Mouse (Mus musculus) macrophage (primary cell): ENCODE measurements at regions not wholly inside any gene's neighbourhood (a gene's known extent, or its start where the extent isn't known, plus 50 kb on each side); places are given as distances from the start of the nearest gene placed in this dataset.

ENCODE experiments used
- H3K27ac ChIP-seq: fragments of 350-480 bp; formaldehyde crosslinking; 2 replicates; pipeline ENCODE4 v1.9.0; 2021
- H3K36me3 ChIP-seq: fragments of 350-480 bp; formaldehyde crosslinking; 2 replicates; pipeline ENCODE4 v1.9.0; 2021; ENCODE audit errors: inconsistent target
- H3K4me3 ChIP-seq: fragments of 350-480 bp; formaldehyde crosslinking; 2 replicates; pipeline ENCODE4 v1.9.0; 2021; ENCODE audit errors: inconsistent target
- H3K79me2 ChIP-seq: fragments of 350-480 bp; formaldehyde crosslinking; 2 replicates; pipeline ENCODE4 v1.9.0; 2021; ENCODE audit errors: inconsistent target
- WGBS: methylation state at CpG from one replicate; pipeline ENCODE4 v1.1.7; 2026; ENCODE audit warnings: inconsistent platforms; ENCODE audit not compliant: missing documents; 5-methylcytosine and 5-hydroxymethylcytosine counted together

DNA sequence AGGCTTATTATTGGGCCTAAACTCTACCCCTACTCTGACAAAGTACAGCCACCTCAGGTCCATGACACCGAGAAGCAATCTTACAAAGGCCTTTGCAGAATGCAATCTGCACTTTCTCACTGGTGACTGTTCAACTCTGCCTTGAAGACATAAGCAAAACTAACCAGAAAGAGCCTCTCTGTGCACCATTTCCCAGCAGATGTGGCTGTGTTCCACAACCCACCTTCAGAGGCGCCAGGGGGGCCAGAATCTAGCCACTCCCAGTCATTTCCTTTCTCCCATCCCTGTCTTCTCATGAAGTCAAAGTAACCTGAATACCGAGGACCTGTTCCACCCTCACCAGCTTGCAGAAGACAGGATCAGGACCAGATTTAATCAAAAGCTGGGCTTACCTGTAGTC lies 250.3 kb upstream of the Acvr2a start:
- no peak overlapping the region for H3K27ac ChIP-seq
- WGBS, result 83% methylated on average over 3 of the region's 3 CpGs
- no peaks in the 10 kb centered on the region for H3K36me3 ChIP-seq
- no peak overlapping the region for H3K4me3 ChIP-seq
- no peaks in the 10 kb centered on the region for H3K79me2 ChIP-seq

DNA sequence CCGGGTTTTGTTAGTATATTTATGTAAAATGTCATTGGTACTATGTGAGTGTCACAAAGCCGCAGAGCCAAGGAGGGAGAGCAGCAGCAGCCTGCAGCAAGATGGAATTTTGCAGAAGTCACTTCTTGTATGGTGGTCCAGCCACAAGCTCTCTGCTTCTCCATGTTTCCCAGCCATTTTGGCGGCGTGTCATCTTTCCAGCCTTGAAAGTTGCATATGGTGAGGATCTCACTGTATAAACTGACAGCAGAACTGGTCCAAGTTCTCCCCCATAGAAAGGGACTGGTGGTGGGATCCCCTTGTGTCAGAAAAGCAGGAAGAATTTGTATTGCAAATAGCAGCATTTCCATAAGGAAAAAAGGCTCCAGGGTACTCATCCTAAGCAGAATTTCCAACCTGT lies 249.7 kb upstream of the Acvr2a start:
- H3K79me2 ChIP-seq, result no peaks in the 10 kb centered on the region
- 93% methylated on average over 4 of the region's 4 CpGs for WGBS
- no peaks in the 10 kb centered on the region for H3K36me3 ChIP-seq
- no peak overlapping the region for H3K27ac ChIP-seq
- H3K4me3 ChIP-seq, result no peak overlapping the region

DNA sequence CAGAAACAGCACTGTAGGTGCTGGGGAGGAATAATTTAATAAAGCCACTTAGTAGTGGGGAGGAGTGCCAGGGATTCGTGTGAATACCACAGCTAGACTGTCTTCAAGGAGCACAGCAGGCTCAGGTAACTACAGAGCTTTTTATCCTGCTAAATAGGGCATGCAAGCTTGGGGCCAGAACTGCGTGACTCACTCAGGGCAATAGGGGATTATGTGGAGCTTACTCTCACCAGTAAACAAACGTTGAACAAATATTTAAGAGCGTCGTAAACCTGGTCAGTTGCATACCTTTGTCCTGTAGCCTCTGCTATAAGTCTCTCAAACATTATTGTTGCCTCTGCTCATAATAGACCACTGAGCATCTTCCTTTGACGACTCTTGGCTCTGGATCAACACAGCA lies 246.0 kb upstream of the Acvr2a start:
- no peak overlapping the region for H3K4me3 ChIP-seq
- no peak overlapping the region for H3K27ac ChIP-seq
- no peaks in the 10 kb centered on the region for H3K79me2 ChIP-seq
- H3K36me3 ChIP-seq, result no peaks in the 10 kb centered on the region
- 86% methylated on average over 6 of the region's 6 CpGs for WGBS

DNA sequence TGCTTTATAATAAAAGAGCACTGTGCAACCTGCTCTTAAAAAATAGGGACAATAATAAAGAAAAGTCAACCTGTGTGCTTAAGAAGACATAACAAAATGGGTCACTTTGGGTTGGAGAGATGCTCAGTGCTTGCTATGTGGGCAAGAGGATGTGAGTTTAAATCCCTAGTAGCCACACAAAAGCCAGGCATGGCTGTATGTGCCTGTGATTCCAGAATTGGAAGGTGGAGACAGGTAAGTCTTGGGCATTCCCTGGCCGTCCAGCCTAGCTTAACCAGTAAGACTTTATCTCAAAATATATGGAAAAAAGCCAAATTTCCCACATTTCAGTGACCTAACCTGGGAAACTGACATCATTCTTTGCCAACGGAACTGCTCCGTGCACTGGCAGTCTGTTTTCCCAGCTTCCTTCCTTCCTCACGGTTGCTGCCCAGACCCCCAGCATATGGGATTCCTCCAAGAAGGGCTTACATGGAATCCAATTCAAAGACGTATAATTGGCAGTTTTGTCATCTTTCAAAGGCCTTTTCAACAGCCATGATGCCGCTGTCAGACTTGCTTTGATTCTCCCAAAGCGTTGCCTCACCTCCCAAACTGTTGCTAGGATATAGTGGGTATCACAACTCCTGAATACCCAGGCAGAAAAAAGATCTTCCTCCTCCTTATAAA lies 227.6 kb upstream of the Acvr2a start:
- Histone ChIP-seq H3K36me3 (no peaks in the 10 kb centered on the region), H3K4me3 (no peak overlapping the region), H3K79me2 (no peaks in the 10 kb centered on the region), H3K27ac (no peak overlapping the region)
- WGBS, result 94% methylated on average over 6 of the region's 7 CpGs

DNA sequence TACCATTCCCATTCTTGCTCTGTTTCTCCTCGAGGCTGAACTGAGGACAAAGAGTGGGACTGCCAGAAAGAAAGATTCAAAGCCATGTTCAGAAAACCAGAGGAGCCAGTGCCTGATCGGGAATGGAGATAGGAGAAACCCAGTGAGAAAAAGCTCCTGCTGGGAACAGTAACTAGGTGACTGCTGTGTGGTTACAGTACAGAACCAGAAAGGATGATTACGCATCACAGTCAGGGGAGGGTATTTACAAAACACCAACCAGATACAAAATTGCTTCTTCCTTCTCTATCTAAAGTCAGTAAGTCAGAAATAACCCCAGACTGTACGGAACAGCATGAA lies 227.1 kb upstream of the Acvr2a start:
- Histone ChIP-seq H3K79me2 (no peaks in the 10 kb centered on the region), H3K36me3 (no peaks in the 10 kb centered on the region), H3K27ac (no peak overlapping the region), H3K4me3 (no peak overlapping the region)
- 92% methylated on average over 4 of the region's 4 CpGs for WGBS

DNA sequence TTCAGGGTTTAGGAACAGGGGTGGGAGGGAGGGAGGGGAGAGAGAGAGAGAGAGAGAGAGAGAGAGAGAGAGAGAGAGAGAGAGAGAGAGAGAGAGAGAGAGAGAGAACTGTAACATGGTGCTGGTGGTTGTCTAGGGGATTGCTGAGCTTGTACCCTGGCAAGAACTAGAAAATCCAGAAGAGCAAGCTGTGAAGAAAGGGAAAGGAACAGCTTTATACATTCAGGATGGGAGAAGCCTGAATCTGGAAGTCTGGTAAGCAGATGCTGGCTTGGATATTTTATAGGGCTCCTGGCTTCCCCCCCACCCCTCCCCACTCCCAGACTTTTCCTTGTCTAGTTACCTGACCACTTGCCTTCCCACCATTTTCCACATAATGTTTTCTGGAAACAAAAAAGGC lies 224.2 kb upstream of the Acvr2a start:
- H3K4me3 ChIP-seq, result no peak overlapping the region
- H3K36me3 ChIP-seq, result no peaks in the 10 kb centered on the region
- no peak overlapping the region for H3K27ac ChIP-seq
- no peaks in the 10 kb centered on the region for H3K79me2 ChIP-seq

DNA sequence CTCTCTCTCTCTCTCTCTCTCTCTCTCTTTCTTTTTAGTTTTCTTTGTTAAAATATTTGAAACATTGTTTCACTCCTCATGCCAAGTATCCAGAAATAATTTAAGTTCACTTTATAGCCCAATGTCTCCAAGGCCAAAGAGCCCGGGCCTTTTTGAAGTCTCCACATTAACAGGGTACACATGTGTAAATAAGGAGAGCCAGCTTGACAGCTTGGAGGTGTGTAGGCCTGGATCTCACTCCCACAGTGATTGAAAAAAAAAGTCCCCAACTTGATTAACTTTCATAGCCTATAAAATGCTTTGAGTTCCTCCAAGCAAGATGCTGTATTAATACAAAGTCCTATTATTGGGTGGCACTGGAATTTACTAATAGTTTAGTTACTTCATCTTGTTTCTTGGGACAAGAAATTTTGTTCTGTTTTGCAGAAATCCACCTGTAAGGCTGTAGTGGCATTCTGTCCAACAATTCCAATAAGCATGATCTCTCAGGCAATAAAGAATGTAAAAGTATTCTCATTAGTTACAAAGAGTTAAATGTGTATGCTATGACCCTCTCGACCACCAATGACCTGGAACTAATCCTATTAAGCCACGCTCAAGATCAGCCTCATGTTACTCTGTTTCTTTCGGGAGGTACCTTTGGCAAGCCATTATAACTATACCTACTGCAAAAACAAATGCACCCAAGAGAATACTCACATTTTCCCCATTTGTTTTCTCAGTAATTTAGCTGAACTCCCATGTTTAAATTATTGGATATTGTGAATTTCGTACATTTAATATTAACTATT lies 215.9 kb upstream of the Acvr2a start:
- no peaks in the 10 kb centered on the region for H3K36me3 ChIP-seq
- H3K27ac ChIP-seq, result no peak overlapping the region
- WGBS, result 91% methylated on average over 5 of the region's 5 CpGs
- H3K79me2 ChIP-seq, result no peaks in the 10 kb centered on the region
- no peak overlapping the region for H3K4me3 ChIP-seq

DNA sequence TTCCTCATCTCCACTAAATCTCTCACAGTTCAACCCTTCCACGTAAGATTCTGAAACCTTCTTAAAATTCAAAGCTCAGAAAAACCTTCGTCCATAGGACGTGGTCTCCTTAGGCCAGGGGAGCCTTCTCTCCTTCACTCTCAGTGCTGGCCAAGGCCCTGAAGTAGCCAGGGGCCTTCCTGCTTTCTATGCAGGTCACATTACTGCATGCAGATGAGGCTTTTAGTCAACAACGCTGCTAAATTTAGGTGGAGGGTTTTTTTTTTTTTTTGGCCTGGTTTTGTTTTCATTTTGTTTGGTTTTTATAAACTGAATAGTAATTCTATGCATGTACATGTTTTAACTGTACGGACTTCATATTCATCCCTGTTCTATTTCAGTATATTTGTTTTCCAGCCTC lies 214.5 kb upstream of the Acvr2a start:
- Histone ChIP-seq H3K36me3 (no peaks in the 10 kb centered on the region), H3K79me2 (no peaks in the 10 kb centered on the region), H3K4me3 (no peak overlapping the region), H3K27ac (no peak overlapping the region)
- 96% methylated on average over 5 of the region's 5 CpGs for WGBS

DNA sequence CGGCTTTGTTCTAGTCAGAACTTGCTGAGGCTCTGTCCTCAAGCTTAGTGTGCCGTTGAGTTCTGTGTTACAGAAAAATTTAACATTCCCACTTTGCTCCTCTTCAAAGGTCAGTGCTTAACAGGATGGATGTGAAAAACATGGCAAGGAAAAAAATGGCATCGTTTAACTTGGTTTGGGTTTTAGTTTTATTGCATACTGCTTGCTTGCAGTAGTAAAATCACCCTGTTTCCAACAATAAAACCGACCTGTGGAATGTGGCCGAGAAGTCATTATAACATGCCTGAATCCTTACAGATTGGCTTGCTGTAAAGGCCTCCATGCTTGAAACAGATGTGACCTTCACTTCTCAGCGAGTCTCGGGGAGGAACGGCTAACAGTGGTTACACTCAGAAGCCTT lies 212.1 kb upstream of the Acvr2a start:
- no peak overlapping the region for H3K4me3 ChIP-seq
- no peaks in the 10 kb centered on the region for H3K36me3 ChIP-seq
- no peaks in the 10 kb centered on the region for H3K79me2 ChIP-seq
- no peak overlapping the region for H3K27ac ChIP-seq
- WGBS, result 92% methylated on average over 7 of the region's 8 CpGs

DNA sequence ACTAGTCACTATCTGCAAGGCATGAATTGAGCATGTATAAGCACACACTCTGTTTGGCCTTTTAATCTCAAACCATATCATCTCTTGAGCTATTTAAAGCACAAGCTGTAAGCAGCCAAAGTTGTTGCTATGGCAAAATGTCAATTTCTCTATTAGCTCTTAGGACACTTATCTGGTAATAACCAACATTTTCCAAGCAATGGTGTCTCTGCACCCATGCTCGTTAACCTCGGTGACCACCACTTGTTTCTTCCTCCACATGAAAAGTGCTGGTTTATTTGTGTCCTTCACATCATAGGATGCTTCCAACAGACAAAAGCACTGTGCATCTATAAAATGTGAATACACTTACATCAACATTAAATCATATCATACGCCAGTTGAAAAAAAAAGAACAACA lies 204.4 kb upstream of the Acvr2a start:
- 96% methylated on average over 3 of the region's 3 CpGs for WGBS
- Histone ChIP-seq H3K79me2 (no peaks in the 10 kb centered on the region), H3K27ac (no peak overlapping the region), H3K36me3 (no peaks in the 10 kb centered on the region), H3K4me3 (no peak overlapping the region)

DNA sequence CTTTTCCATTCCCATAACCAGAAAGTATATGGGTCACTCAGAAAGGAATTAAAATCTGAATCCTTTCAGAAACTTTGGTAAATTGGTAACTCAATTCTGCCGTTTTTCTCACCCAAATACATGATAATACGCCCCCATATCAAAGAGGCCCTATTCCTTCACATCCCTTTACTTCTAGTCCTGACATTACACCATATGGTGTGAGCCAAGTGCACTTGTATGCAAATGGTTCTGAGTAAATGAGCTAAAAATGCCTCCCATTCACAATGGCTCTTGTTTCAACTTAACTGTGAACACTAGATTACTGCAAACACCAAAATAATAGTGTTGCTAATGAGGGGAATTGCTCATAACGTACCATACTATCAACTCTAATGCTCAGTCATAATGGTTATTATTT lies 201.7 kb upstream of the Acvr2a start:
- no peak overlapping the region for H3K4me3 ChIP-seq
- H3K27ac ChIP-seq, result no peak overlapping the region
- no peaks in the 10 kb centered on the region for H3K79me2 ChIP-seq
- H3K36me3 ChIP-seq, result no peaks in the 10 kb centered on the region
- WGBS, result 97% methylated on average over 3 of the region's 3 CpGs

DNA sequence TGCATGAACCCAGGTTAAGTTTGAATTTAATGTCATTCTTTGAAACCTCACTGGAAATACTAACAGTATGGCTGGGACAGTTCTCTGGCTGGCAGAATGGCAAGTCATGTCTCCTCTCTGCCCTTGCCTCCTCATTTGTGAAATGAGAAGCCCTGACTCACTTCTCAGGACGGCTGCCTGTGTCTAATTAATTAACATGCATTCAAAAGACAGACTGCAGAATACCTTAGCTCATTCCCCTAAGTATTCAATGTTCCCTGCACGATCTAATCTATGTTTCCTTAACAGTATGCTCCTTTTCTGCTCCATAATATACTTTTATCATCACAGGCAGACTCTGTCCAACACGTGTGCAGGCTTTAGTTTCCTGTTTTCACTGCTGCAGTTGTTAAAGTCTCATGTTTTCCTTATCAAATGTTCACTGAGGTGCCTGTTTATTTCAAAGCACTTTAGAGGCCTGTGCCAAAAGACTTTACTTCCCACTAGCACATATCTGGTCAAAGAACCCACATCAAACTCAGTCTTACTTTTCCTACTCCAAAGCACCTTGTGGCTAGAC lies 196.7 kb upstream of the Acvr2a start:
- no peak overlapping the region for H3K27ac ChIP-seq
- no peak overlapping the region for H3K4me3 ChIP-seq
- 25% methylated on average over 3 of the region's 3 CpGs for WGBS
- no peaks in the 10 kb centered on the region for H3K79me2 ChIP-seq
- H3K36me3 ChIP-seq, result no peaks in the 10 kb centered on the region

DNA sequence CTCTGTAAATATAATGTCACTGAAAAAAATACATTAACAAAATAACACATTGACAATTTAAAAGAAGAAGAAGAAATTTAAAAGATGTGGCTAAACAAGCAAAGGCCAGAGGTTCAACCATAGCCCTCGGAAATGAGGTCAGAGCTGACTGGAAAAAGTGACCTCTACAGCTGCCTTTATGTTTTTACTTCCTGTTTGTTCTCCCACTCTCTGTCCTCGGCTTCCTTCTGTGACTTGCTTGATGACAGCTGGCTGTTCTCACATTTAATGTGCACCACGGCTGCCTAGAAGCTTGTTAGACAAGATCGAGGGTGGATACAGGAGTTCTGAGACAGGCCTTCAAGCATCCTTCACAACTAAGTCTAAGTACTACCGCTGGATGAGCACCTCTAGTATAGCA lies 194.9 kb upstream of the Acvr2a start:
- WGBS, result 41% methylated on average over 5 of the region's 5 CpGs
- Histone ChIP-seq H3K4me3 (no peak overlapping the region), H3K79me2 (no peaks in the 10 kb centered on the region), H3K27ac (no peak overlapping the region), H3K36me3 (no peaks in the 10 kb centered on the region)

DNA sequence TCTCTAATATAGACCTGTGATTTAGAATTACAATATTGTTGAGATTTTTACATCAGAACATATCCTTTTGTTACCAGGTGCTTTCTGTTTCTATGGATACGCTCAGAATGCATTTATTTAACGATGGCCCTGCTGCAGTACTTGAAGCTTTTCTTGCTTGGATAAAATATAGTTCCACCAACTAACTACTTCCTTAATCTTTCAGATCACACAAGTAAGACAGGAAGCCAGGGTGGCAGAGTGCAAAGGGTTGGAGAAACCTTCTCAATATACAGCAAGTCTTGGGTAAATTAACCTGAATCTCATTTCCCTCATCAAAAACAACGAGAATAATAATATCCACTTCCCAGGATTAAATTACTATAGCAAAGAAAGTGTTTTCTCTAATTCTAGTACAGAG lies 193.1 kb upstream of the Acvr2a start:
- WGBS, result 16% methylated on average over 3 of the region's 3 CpGs
- H3K4me3 ChIP-seq, result no peak overlapping the region
- no peak overlapping the region for H3K27ac ChIP-seq
- H3K79me2 ChIP-seq, result no peaks in the 10 kb centered on the region
- no peaks in the 10 kb centered on the region for H3K36me3 ChIP-seq

DNA sequence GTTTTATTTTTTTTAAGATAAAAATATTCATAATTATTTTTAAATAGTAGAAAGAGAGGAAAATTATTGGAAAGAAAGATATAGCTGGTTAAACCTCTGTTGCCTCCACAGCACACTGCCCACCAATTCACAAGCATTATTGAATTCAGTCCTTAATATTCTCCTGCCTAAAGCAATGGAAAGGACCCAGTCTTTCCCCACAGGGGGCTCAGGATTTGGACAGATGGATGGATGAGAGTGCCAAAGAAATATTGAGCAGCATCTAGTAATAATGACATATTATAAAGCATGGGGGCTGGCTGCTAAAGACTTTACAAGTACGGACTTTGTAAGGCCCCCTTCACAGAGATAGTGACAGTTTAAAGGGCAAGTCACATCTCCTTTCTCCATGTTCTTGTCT lies 191.6 kb upstream of the Acvr2a start:
- no peak overlapping the region for H3K4me3 ChIP-seq
- H3K79me2 ChIP-seq, result no peaks in the 10 kb centered on the region
- 100% methylated on average over 1 of the region's 1 CpGs for WGBS
- H3K36me3 ChIP-seq, result no peaks in the 10 kb centered on the region
- no peak overlapping the region for H3K27ac ChIP-seq
